ENCODE assay signal across 20 mouse cellular contexts in the genomic region with DNA sequence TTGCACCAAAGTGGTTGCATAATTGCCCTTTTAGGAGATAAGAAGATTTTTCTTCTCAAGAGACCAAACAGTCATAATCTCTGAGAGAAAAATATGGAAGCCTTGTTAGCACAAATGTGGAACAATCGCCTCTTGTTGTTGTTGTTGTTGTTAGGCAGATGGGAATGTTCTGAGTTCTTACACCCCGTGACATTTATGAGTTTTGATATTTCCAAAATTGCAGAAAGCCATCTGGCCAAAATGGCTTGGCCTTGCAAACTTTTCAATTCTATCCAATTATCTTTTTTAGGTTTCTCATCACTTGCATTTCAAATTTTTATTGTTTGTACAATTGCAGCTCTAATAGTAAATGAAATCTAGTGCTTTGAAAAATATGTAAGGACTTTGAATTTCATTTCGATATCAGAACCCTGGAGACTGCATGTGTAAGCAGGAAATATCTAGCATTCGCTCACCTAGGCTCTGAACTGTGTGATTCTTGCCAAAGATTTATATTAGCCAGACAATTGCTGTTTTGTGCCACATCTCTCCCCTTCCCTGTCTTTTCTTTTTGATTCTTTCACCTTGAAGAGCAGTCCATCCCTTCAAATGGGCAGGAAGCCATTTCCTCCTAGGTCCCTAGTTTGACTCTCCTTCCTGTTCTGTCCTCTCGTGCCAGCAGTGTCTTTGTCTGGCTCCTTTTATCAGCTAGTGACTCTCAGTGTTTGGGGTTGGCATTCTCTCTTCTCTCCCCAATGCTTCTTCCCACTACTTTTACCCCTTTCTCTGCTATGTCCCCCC. TPM values are rescaled to one million over a fixed set of nuclear protein-coding genes. Genes with fewer than 3 reads are reported as not detected.
DNase-seq lines count a peak whose midpoint lies in the region; ATAC-seq and TF ChIP-seq lines count a peak whose summit lies in the region.
"Had no signal": no experiment of that assay in that cellular context is flagged by ENCODE, and none has a peak within 500 bp of the region (broad histone marks: within the 10 kb centered on the region; RNA-seq: fewer than 3 reads in every experiment).

No protein-coding gene starts in this region.

- intact Hi-C loops in left cerebral cortex, postnatal 14 days (cut with DNase I) = no loop called here

- DNase-seq in cerebellum, postnatal 36 days = no peak
- DNase-seq in layer of hippocampus, adult 2 months (ENCODE audit: low spot score in 2 of 2) = peak; percentile 24 to 36
- DNase-seq in layer of hippocampus, adult 9-10 months (ENCODE audit: low spot score) = no peak
- peak; percentile 47 for DNase-seq in cerebellum, adult 9-11 months
- DNase-seq in left cerebral cortex, postnatal 14 days (ENCODE audit: low spot score in 2 of 2) = no peak
- no peak for DNase-seq in adrenal gland, postnatal 4 days (ENCODE audit: low spot score in 2 of 2)
- DNase-seq: adrenal gland, adult 8-10 months; adrenal gland, postnatal 36 days; B cell, adult 2 months; forebrain, postnatal 0 days; gastrocnemius, postnatal 14 days; heart, adult 2 months; heart, postnatal 14 days had no signal

- no peak overlapping the region for H3K4me3 ChIP-seq in layer of hippocampus, adult 2 months
- H3K4me3 ChIP-seq: embryonic facial prominence, embryonic 13.5 days; forebrain, embryonic 13.5 days; heart, adult 2 months; heart, embryonic 15.5 days; hindbrain, embryonic 13.5 days had no signal

- H3K27ac ChIP-seq in layer of hippocampus, adult 2 months = peak overlapping the region; percentile 84
- H3K27ac ChIP-seq: embryonic facial prominence, embryonic 13.5 days; forebrain, embryonic 13.5 days; heart, adult 2 months; heart, embryonic 15.5 days; hindbrain, embryonic 13.5 days; hindbrain, postnatal 0 days had no signal

- no peak for TF ChIP-seq CTCF in layer of hippocampus, adult 2 months (conservative IDR thresholded peaks at IDR 0.05)

- peak; percentile 62 for ATAC-seq in cerebellum, adult (ENCODE audit: insufficient number of reproducible peaks, low FRiP score, low TSS enrichment)
- ATAC-seq: CD4-positive, CD25-positive, alpha-beta regulatory T cell, adult 4 months; forebrain, embryonic 13.5 days; forebrain, postnatal 0 days; hindbrain, postnatal 0 days had no signal

RNA-seq across cellular contexts. Expression of gene Lrrn3, which starts 49.8 kb away (rescaled TPM):
- 10 to 100 TPM; 63.6 to 70.4 TPM for total RNA-seq in layer of hippocampus, adult 2 months (2021)
- 10 to 100 TPM; 50.5 to 56.2 TPM for total RNA-seq in left cerebral cortex, postnatal 14 days (2021)
- 10 to 100 TPM; 33.0 to 38.5 TPM for total RNA-seq in adrenal gland, postnatal 4 days (2021)

Comparison
In these comparisons a context has a peak if more than half of its experiments do, and no peak if none do; other contexts are left out.
1. DNase-seq: peak in layer of hippocampus, adult 2 months (2 of 2) and cerebellum, adult 9-11 months (single experiment); none in cerebellum, postnatal 36 days (0 of 2), layer of hippocampus, adult 9-10 months (single experiment), left cerebral cortex, postnatal 14 days (0 of 2) and adrenal gland, postnatal 4 days (0 of 2).